Mouse (Mus musculus): ENCODE data around the gene Emilin1. TPM values are rescaled to one million over a fixed set of nuclear protein-coding genes. Genes with fewer than 3 reads are reported as not detected.

The Emilin1 gene
- polyA plus RNA-seq, 1 experiment from 2014 or later = 23.6 TPM

DNA sequence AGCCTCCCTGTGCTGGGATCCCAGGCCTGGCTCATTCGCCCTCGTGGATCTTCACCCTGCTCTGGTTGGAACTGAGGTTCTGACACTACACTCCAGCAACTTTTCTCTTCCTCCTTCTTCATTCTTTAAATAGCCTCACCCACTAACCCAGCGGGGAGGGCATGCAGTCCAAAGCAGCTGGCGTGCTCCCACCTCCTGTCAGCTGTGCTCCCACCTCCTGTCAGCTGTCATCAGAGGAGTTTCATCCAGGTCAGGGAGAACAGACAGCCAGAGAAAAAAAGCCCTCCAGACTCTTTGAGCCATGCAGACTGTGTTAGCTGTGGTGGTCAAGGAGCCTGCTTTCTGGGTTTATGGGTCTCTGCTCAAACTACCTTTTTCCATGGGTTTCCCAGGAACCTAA is 18.2 kb downstream of the Emilin1 start:
- no peaks in the 10 kb centered on the region for H3K27me3 ChIP-seq
- peaks cover 8% of the 10 kb centered on the region; the same call in 1 of the 2 replicates for H3K36me3 ChIP-seq
- H3K9ac ChIP-seq = no peak overlapping the region
- H3K27ac ChIP-seq = no peak overlapping the region
- H3K4me1 ChIP-seq (replicated peaks) = no peaks in the 10 kb centered on the region
- H3K4me2 ChIP-seq = no peak overlapping the region
- H3K9me3 ChIP-seq = no peaks in the 10 kb centered on the region
- ATAC-seq (ENCODE audit: low FRiP score) = no peak
- H3K4me3 ChIP-seq = no peak overlapping the region
- 92% methylated on average over 4 of the region's 4 CpGs for WGBS

DNA sequence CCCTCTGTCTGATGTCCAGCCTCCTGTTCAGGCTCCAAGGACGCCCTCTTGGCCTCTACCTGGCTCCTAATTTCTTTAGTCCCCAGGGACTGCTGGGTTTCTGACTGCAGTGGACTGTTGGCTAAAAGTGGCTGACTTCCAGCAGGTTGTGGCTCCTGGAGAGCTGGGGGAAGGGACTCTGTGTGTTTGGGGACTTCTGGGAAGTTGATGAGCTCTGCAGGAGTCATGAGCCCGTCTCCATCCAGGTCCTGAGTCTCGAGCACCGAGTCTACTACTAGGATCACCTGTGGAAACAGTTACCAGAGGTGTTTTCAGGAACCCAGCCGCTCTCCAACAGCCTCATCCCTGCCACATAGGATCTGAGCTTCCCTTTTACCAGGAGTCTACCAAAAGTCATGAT is 20.5 kb downstream of the Emilin1 start:
- Histone ChIP-seq H3K36me3 (peaks cover 8% of the 10 kb centered on the region; the same call in 1 of the 2 replicates), H3K9ac (no peak overlapping the region), H3K9me3 (no peaks in the 10 kb centered on the region), H3K4me3 (no peak overlapping the region), H3K27me3 (no peaks in the 10 kb centered on the region), H3K27ac (no peak overlapping the region), H3K4me2 (no peak overlapping the region), H3K4me1 (replicated peaks) (no peaks in the 10 kb centered on the region)
- ATAC-seq (ENCODE audit: low FRiP score) = no peak
- WGBS = 76% methylated on average over 5 of the region's 5 CpGs

DNA sequence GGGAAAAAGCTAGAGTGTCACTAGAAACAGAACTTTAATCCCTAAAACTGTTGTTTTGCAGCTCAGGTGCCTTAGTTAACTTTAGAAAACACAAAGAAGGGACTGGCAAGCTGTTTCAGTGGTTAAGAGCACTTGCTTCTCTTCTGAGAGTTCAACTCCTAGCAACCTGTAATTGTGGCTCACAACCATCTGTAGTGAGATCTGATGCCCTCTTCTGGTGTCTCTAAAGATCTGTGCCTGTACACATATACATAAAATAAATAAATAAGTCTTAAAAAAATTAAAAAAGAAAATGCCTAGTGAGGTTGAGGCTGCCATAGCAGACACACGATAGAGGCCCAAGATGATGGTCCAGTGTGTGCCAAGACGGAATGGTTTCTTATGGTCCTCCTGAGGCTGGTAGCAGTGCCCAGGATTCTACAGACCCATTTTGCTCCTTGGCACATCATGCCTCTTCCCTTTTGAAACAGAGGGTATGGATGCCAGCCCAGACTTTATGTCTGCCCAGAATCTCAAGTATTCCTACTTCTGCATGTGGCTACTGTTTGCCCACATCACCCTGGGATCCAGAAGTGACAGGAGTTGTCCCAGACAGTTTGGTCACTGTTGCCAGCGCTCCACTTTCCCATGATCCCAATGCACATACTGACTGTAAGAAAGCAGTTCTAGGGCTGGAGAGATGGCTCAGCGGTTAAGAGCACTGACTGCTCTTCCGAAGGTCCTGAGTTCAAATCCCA is 21.7 kb downstream of the Emilin1 start:
- WGBS = 91% methylated on average over 5 of the region's 5 CpGs
- H3K4me1 ChIP-seq (replicated peaks) = no peaks in the 10 kb centered on the region
- no peak overlapping the region for H3K27ac ChIP-seq
- no peak overlapping the region for H3K4me3 ChIP-seq
- no peak overlapping the region for H3K9ac ChIP-seq
- peaks cover 8% of the 10 kb centered on the region; the same call in 1 of the 2 replicates for H3K36me3 ChIP-seq
- H3K27me3 ChIP-seq = no peaks in the 10 kb centered on the region
- H3K4me2 ChIP-seq = no peak overlapping the region
- no peak for ATAC-seq (ENCODE audit: low FRiP score)
- no peaks in the 10 kb centered on the region for H3K9me3 ChIP-seq

DNA sequence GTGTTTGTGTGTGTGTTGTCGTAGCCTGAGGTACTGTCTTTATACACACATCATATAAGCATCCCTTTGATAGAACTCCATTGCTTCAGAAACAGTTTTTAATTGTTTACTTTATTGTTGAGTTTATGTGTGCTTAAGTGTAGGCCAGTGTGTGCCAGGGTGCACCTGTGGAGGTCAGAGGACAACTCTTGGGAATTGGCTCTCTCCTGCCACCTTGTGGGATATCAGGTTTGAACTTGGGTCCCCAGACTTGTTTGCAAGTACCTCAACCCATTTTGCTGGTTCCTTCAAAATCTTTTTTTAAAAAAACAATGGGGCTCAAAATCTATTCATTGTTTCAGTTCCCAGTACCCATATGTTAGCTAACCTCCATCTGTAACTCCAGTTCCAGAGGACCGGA is 29.8 kb downstream of the Emilin1 start:
- 96% methylated on average over 2 of the region's 2 CpGs for WGBS
- H3K9ac ChIP-seq = no peak overlapping the region
- no peak overlapping the region for H3K4me2 ChIP-seq

DNA sequence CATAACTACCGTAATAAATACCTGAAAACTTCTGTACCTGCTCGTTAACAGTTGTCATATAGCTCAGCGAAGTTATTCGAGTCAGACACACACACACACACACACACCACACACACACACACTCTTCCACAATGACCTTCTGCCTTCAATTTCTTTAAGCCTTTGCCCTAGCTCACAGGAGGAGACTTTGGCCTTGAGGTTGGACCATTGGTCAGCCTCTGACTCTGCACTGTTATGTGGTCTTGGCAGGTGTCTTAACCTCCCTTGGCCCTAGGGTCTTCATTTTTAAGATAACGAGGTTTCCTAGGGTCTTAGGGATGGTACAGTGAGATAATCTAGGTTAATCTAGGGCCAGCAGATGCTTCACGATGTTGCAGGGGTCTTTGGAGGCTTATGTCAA is 31.1 kb downstream of the Emilin1 start:
- Histone ChIP-seq H3K27me3 (peaks cover 8% of the 10 kb centered on the region), H3K4me2 (peak overlapping the region; percentile 81), H3K36me3 (no peaks in the 10 kb centered on the region), H3K4me3 (peak overlapping the region; percentile 56), H3K27ac (no peak overlapping the region), H3K9ac (peak overlapping the region; percentile 79; the same call in 1 of the 2 replicates), H3K4me1 (replicated peaks) (peaks cover 17% of the 10 kb centered on the region), H3K9me3 (no peaks in the 10 kb centered on the region)
- no peak for ATAC-seq (ENCODE audit: low FRiP score)
- 87% methylated on average over 6 of the region's 6 CpGs for WGBS

More for the DNA sequence above, 29.8 kb downstream of the Emilin1 start:
- no peak for ATAC-seq (ENCODE audit: low FRiP score)
- Histone ChIP-seq H3K27me3 (peaks cover 8% of the 10 kb centered on the region), H3K4me1 (replicated peaks) (peaks cover 12% of the 10 kb centered on the region), H3K36me3 (no peaks in the 10 kb centered on the region), H3K27ac (no peak overlapping the region), H3K4me3 (no peak overlapping the region), H3K9me3 (no peaks in the 10 kb centered on the region)

DNA sequence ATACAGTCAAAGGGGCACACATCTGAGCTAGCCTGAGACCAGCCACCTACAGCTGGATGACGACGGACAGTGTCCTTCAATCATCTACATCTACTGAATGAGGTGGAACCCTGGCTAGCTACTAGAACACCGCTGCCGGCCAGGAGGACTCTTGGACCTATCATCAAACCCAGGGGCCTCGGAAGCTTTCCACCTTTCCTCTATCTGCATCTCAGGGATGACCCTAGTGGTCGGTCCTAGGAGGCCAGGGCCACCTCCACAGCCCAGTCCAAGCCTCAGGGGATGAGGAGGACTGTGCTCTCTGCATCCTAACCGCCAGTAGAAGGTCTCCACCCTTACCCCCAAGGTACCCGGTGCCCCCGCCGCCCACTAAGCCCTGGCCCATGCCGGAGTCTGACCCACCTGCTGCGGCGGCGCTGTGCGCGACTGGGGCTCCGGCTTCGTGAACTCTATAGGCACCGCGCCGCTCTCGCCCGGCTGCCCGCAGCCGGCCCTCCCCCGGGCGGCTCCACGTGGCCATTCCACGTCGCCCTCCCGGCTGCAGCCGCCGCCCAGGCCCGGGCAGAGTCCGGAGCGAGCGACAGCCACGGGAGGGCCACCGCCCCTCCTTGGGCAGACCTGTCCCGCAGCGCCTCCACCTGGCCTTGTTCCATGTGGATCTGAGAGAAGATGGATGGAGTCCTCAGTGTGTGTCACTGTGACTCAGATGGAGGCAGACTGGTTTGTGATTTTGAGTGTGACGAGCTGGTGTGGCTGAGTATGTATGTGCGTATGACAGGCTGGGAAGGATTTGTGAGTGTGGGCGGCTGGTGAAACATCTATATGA is 32.0 kb downstream of the Emilin1 start, which contains the start of gene Cgref1:
Gene Cgref1, minus strand, starts transcription at position 636 of the 826 bp plus-strand sequence.
- H3K36me3 ChIP-seq = no peaks in the 10 kb centered on the region
- H3K4me2 ChIP-seq = peak within 1 kb of the TSS; percentile 81
- ATAC-seq (ENCODE audit: low FRiP score) = peak; percentile 74
- H3K27ac ChIP-seq = no peak within 1 kb of the TSS; the same call in 1 of the 2 replicates
- H3K9ac ChIP-seq = peak within 1 kb of the TSS; percentile 79
- peaks cover 23% of the 10 kb centered on the region for H3K4me1 ChIP-seq (replicated peaks)
- peaks cover 8% of the 10 kb centered on the region for H3K27me3 ChIP-seq
- no peaks in the 10 kb centered on the region for H3K9me3 ChIP-seq
- WGBS = 5% methylated on average over 44 of the region's 44 CpGs
- peak within 1 kb of the TSS; percentile 56 for H3K4me3 ChIP-seq

DNA sequence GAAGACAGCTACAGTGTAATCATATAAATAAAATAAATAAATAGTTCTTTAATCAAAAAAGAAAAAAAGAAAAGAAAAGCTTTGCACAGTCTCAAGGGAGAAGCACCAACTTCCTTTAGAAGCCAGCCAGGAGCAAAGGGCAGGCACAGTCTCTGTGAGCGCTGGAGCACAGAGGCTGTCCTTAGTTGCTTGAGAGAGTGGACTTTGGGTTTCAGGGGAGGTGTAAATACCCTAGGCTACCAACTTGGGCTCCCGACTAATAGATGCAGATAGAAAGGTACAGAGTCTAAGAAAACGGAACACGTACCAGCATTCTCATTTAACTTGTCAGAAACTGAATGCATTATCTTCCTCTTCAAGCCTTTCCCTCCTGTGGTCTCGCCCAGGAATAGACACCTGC is 35.4 kb downstream of the Emilin1 start:
- H3K4me3 ChIP-seq = no peak overlapping the region
- WGBS = 81% methylated on average over 5 of the region's 5 CpGs
- H3K27me3 ChIP-seq = peaks cover 8% of the 10 kb centered on the region
- peaks cover 18% of the 10 kb centered on the region for H3K36me3 ChIP-seq
- H3K4me1 ChIP-seq (replicated peaks) = peaks cover 31% of the 10 kb centered on the region
- H3K9ac ChIP-seq = no peak overlapping the region
- no peak overlapping the region for H3K27ac ChIP-seq
- no peaks in the 10 kb centered on the region for H3K9me3 ChIP-seq
- no peak for ATAC-seq (ENCODE audit: low FRiP score)
- H3K4me2 ChIP-seq = no peak overlapping the region

DNA sequence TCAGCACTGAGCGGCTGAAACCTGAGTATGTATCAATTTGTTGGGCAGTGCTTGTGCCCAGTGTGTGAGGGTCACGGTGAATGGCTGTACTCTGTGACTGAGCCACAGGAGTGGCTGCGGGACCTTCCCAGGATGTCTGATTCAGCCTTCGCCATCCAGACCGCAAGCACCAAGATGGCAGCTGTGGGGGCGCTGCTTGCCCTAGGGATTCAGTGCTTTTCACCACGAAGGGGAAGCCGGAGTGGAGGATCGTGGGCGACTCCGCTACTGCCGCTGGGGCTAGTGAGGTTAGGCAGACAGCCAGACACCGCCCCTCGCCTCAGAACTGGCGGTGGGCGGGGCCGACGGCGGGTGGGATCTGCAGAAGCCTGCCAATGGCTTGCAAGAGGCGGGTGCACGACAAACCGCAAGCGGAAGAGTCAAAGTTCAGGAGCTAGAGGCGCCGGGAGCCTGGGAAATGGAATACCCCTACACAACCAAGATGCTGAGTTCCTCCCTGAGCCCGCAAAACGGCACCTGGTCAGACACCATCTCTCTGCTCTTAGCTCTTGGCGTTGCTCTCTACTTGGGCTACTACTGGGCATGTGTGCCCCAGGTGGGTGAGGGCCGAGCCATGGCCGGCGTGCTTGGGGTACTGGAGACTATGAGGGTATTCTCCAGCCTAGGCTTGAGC is 36.6 kb downstream of the Emilin1 start:
- peaks cover 30% of the 10 kb centered on the region for H3K36me3 ChIP-seq
- H3K9me3 ChIP-seq = no peaks in the 10 kb centered on the region
- H3K27me3 ChIP-seq = peaks cover 8% of the 10 kb centered on the region
- peaks cover 26% of the 10 kb centered on the region for H3K4me1 ChIP-seq (replicated peaks)
- ATAC-seq (ENCODE audit: low FRiP score) = peak; percentile 86
- peak overlapping the region; percentile 77 for H3K9ac ChIP-seq
- H3K4me3 ChIP-seq = peak overlapping the region; percentile 59
- 1% methylated on average over 31 of the region's 31 CpGs for WGBS
- H3K4me2 ChIP-seq = peak overlapping the region; percentile 88
- H3K27ac ChIP-seq = peak overlapping the region; percentile 75

DNA sequence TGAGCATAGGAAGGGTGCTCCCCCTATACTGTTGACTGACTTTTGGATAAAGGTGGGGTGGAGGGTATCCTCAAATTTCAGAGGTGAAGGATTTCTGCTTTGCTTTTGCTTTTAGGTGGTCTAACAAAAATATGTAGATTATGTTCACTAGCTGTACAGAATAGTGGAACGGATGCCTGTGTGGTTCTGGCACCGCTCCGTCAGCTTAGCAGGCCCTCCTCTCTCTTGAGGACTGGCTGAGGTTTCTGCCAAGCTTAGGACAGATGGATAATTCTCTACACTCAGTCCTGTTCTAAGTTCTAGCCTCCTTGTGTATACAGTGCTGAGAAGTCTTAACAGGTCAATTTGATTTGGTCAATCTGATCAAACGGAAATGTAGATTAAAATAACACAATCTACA is 37.2 kb downstream of the Emilin1 start:
- peaks cover 5% of the 10 kb centered on the region; the same call in 1 of the 2 replicates for H3K27me3 ChIP-seq
- H3K9me3 ChIP-seq = no peaks in the 10 kb centered on the region
- H3K4me1 ChIP-seq (replicated peaks) = peaks cover 20% of the 10 kb centered on the region
- WGBS = 65% methylated on average over 4 of the region's 4 CpGs
- H3K4me2 ChIP-seq = peak overlapping the region; percentile 88
- no peak; the same call in 1 of the 2 replicates for ATAC-seq (ENCODE audit: low FRiP score)
- peak overlapping the region; percentile 77 for H3K9ac ChIP-seq
- peak overlapping the region; percentile 75; the same call in 1 of the 2 replicates for H3K27ac ChIP-seq
- peak overlapping the region; percentile 59 for H3K4me3 ChIP-seq
- H3K36me3 ChIP-seq = peaks cover 36% of the 10 kb centered on the region

DNA sequence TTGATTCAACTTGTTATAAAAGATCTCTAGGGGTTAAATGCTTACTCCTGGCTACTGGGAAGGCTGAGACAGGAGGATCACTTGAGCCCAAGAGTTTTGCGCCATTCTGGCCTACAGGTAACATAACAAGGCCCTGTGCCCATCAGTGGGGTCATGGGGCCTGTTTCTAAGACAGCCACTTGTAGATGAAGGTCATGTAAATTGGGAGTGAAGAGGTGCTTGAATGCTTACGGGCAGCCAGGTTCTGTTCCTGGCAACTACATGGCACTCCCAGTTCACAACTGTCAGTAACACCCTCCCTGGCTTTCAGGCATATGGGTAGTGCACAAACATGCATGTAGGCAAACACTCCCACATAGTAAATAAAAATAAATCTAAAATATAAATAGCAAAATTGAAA is 37.7 kb downstream of the Emilin1 start:
- peaks cover 41% of the 10 kb centered on the region for H3K36me3 ChIP-seq
- peaks cover 5% of the 10 kb centered on the region; the same call in 1 of the 2 replicates for H3K27me3 ChIP-seq
- no peak overlapping the region for H3K4me3 ChIP-seq
- WGBS = 96% methylated on average over 2 of the region's 2 CpGs
- H3K9ac ChIP-seq = no peak overlapping the region
- peaks cover 19% of the 10 kb centered on the region for H3K4me1 ChIP-seq (replicated peaks)
- ATAC-seq (ENCODE audit: low FRiP score) = no peak
- H3K4me2 ChIP-seq = peak overlapping the region; percentile 88; the same call in 1 of the 2 replicates
- no peaks in the 10 kb centered on the region for H3K9me3 ChIP-seq
- no peak overlapping the region for H3K27ac ChIP-seq

DNA sequence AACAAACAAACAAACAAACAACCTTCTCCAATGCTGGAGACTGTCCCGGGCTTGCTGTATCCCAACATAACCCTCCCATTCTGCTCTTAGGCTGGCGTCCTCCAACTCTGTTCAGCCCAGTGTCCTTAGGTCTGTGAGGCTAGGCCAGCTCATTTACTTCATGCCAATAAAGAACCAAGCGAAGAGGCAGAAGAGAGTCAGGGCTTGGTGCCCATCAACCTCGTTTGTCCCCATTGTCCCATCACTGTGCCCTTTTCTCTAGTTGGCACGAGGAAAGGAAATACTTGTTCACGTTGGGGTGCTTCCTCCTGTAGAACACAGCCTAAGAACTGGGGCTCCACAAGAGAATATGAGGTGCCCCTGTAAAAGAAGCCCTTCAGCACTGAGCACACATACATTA is 38.5 kb downstream of the Emilin1 start:
- no peak for ATAC-seq (ENCODE audit: low FRiP score)
- peaks cover 19% of the 10 kb centered on the region for H3K4me1 ChIP-seq (replicated peaks)
- 89% methylated on average over 6 of the region's 6 CpGs for WGBS
- H3K9ac ChIP-seq = no peak overlapping the region
- no peak overlapping the region for H3K4me3 ChIP-seq
- H3K36me3 ChIP-seq = peaks cover 43% of the 10 kb centered on the region
- no peaks in the 10 kb centered on the region for H3K27me3 ChIP-seq
- H3K4me2 ChIP-seq = no peak overlapping the region
- no peaks in the 10 kb centered on the region for H3K9me3 ChIP-seq
- H3K27ac ChIP-seq = no peak overlapping the region

DNA sequence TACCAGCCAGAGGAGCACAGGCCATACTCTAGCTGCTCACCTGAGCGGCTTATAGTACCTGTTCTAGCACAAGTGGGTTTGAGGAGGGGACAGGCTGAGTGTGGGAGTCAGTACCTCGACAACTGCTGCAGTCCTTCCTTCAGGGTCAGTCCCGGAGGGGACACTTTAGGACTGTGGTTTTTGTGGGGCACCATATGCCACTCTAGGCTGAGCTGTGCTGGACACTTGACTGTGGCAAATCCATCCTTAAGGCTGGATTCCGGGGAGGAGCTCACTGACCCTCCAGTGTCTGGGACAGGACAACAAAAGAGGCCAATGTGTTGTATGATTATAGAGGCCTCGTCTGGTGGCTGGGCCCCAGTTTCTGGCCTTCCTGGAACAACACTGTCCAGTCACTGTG is 39.3 kb downstream of the Emilin1 start:
- H3K27me3 ChIP-seq = no peaks in the 10 kb centered on the region
- no peak overlapping the region for H3K4me2 ChIP-seq
- no peak overlapping the region for H3K27ac ChIP-seq
- ATAC-seq (ENCODE audit: low FRiP score) = no peak
- H3K9me3 ChIP-seq = no peaks in the 10 kb centered on the region
- no peak overlapping the region for H3K4me3 ChIP-seq
- H3K36me3 ChIP-seq = peaks cover 47% of the 10 kb centered on the region
- peaks cover 22% of the 10 kb centered on the region for H3K4me1 ChIP-seq (replicated peaks)
- H3K9ac ChIP-seq = no peak overlapping the region
- WGBS = 89% methylated on average over 5 of the region's 5 CpGs

Data from hindbrain, embryonic 13.5 days (tissue).